Mouse (Mus musculus) adrenal gland, postnatal 25 days (tissue): ENCODE measurements around the gene Gm17359. TPM values are rescaled to one million over a fixed set of nuclear protein-coding genes. Genes with fewer than 3 reads are reported as not detected.

Experiments used
- DNase-seq: peaks from one replicate; pipeline ENCODE4 v3.0.0; 2021; ENCODE audit warnings: mixed read lengths
- total RNA-seq: library from RNA; stranded (reverse); gene quantifications from 2 replicates; pipeline ENCODE4 v1.2.3, GENCODE M21; 2021

The Gm17359 gene
- total RNA-seq, 1 experiment from 2014 or later = not detected

- no peak for DNase-seq
Measured at GRCm38 (mm10) chr3:79478400-79478799, 141.9 kb downstream of the Gm17359 start.

- no peak for DNase-seq
Measured at GRCm38 (mm10) chr3:79478880-79479279, 142.4 kb downstream of the Gm17359 start.

- no peak for DNase-seq
Measured at GRCm38 (mm10) chr3:79484286-79485063, 148.0 kb downstream of the Gm17359 start.

- no peak for DNase-seq
Measured at GRCm38 (mm10) chr3:79488025-79488424, 151.6 kb downstream of the Gm17359 start.

GRCm38 (mm10) chr3:79490102-79490501 lies 153.6 kb downstream of the Gm17359 start:
- DNase-seq = no peak

- no peak for DNase-seq
Measured at GRCm38 (mm10) chr3:79491614-79492013, 155.2 kb downstream of the Gm17359 start.

GRCm38 (mm10) chr3:79493064-79493463 lies 156.6 kb downstream of the Gm17359 start:
- no peak for DNase-seq

- DNase-seq = no peak
Measured at GRCm38 (mm10) chr3:79494028-79494427, 157.6 kb downstream of the Gm17359 start.

GRCm38 (mm10) chr3:79495151-79495550 lies 158.7 kb downstream of the Gm17359 start:
- no peak for DNase-seq

GRCm38 (mm10) chr3:79496668-79497067 lies 160.2 kb downstream of the Gm17359 start:
- no peak for DNase-seq

GRCm38 (mm10) chr3:79500279-79500678 lies 163.8 kb downstream of the Gm17359 start:
- no peak for DNase-seq

GRCm38 (mm10) chr3:79501166-79501728 lies 164.8 kb downstream of the Gm17359 start:
- no peak for DNase-seq

Other genes with a start within 250 kb of the Gm17359 start
- 25.9 and 27.8 TPM in 2 replicates for gene Rapgef2, start 50.1 kb upstream of the Gm17359 start, total RNA-seq
- 7.7 and 8.6 TPM in 2 replicates for gene Fnip2, start 231.1 kb downstream of the Gm17359 start, total RNA-seq